Mouse (Mus musculus) E14TG2a.4 (cell line): ENCODE data around the gene Stk32b.

Experiments used
- H3K27me3 ChIP-seq: 2 replicates; pipeline ENCODE4 v1.6.1; 2014; ENCODE audit warnings: low read length, control low read depth; ENCODE audit not compliant: insufficient read depth
- H3K36me3 ChIP-seq: 2 replicates; pipeline ENCODE4 v1.6.1; 2014; ENCODE audit warnings: low read length, control low read depth; ENCODE audit not compliant: insufficient read depth
- H3K4me1 ChIP-seq: replicated peaks from 2 replicates; pipeline ENCODE4 v1.6.1; 2014; ENCODE audit warnings: low read depth, low read length, control low read depth
- H3K4me3 ChIP-seq: replicated peaks from 2 replicates; pipeline ENCODE4 v1.5.1; 2014; ENCODE audit warnings: mild to moderate bottlenecking, low read length
- H3K9me3 ChIP-seq: 2 replicates; pipeline ENCODE4 v1.6.1; 2014; ENCODE audit warnings: low read length, control low read depth
- CTCF ChIP-seq: conservative IDR thresholded peaks from 2 replicates; pipeline ENCODE4 v1.5.1; 2014; ENCODE audit warnings: low read length
- NANOG ChIP-seq: IDR thresholded peaks from 2 replicates; pipeline ENCODE4 v1.6.1; 2014; ENCODE audit warnings: borderline replicate concordance, low read length, mixed read lengths
- POU5F1 ChIP-seq: IDR thresholded peaks from 2 replicates; pipeline ENCODE4 v1.6.1; 2014; ENCODE audit warnings: low read length, borderline replicate concordance

Stk32b gene

GRCm38 (mm10) chr5:37427210-37427609 is 289.8 kb downstream of the Stk32b start:
- Histone ChIP-seq H3K9me3 (no peaks in the 10 kb centered on the region), H3K4me3 (no peak overlapping the region), H3K4me1 (no peaks in the 10 kb centered on the region), H3K36me3 (peaks cover 21% of the 10 kb centered on the region), H3K27me3 (no peaks in the 10 kb centered on the region)
- TF ChIP-seq CTCF (no peak), POU5F1 (no peak), NANOG (no peak)

- Histone ChIP-seq H3K4me3 (no peak overlapping the region), H3K27me3 (no peaks in the 10 kb centered on the region), H3K9me3 (no peaks in the 10 kb centered on the region), H3K36me3 (peaks cover 29% of the 10 kb centered on the region), H3K4me1 (no peaks in the 10 kb centered on the region)
- no peak for TF ChIP-seq NANOG
- no peak for TF ChIP-seq POU5F1
- no peak for TF ChIP-seq CTCF
Observed at GRCm38 (mm10) chr5:37419028-37419427, 297.9 kb downstream of the Stk32b start.
